Mouse (Mus musculus) liver, embryonic 14.5 days (tissue): ENCODE measurements at regions not wholly inside any gene's neighbourhood (a gene's known extent, or its start where the extent isn't known, plus 50 kb on each side); places are given as distances from the start of the nearest gene placed in this dataset.

Experiments used
- CTCF ChIP-seq: IDR thresholded peaks from 2 replicates; pipeline ENCODE4 v1.5.1; 2016; ENCODE audit warnings: antibody characterized with exemption, low read depth, control low read depth
- EP300 ChIP-seq: IDR thresholded peaks from 2 replicates; pipeline ENCODE4 v1.6.1; 2016; ENCODE audit warnings: antibody characterized with exemption, low read depth

DNA sequence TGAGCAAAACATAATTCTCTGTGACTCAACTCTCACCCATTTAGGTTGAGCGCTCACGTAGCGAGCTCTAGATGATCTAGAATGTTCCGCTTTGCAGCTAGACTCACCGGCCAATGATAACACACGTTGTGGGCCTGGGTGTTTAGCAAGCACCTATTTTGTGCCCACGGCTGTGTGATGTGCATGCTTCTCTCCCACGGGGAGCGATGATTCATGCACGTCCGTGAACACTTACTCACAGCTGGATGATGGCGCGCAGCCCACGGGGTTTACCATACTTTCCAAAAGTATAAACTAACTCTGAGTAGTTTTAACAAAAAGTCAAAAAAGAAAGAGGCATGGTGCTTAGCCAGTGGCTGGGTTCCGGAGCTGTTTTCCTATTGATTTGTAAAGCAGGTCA, 440.8 kb upstream of the Tshz3 start:
- TF ChIP-seq CTCF (no peak), EP300 (no peak)
